Mouse (Mus musculus): ENCODE data around the gene S100a8. TPM values are rescaled to one million over a fixed set of nuclear protein-coding genes. Genes with fewer than 3 reads are reported as not detected.

The S100a8 gene
- polyA plus RNA-seq (2015; fragmentation: Illumina TruSeq; extraction: RNeasy Lipid Tissue Mini Kit (QIAGEN cat#74804); ENCODE audit: insufficient read depth, low read depth, low replicate concordance): not detected

DNA sequence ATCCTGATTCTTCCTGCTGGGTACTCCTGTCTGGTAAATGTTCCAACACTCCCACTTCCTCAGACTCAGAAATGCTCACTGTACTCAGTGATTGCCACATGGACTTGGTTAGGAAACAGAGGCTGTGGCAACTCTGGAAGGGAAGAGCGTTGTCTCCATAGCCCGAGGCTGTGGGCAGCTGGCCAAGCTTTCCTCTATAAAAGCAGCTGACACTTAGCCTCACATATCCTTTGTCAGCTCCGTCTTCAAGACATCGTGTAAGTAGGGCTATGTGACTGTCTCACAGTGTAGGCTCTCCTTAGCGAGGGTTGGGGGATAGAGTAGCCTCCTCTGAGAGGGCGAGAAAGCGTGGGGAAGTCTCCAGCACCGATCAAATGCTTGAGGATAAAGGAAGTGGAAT, at the start of gene S100a8:
Gene S100a8 (plus strand): TSS at position 133 of the 400 bp plus-strand sequence.

DNA sequence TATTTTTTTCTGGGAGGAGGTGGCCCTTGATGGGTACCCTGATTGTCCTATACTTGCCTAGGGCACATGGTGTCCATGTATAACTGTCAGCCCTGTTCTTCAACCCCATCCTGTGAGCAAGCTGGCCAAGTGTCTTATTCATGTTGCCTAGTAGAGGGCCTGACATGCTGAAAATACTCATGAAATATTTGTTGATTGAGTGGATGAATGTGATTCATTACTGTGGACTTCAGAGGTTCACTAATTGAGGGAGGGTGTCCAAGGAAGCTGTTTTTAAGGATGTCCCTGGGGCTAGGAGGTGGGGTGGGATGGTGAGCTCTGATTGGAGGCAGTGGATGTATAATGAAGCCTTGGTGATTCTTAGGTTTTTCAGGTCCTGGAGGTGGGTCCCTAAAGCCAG, 15.1 kb upstream of the S100a8 start, which contains the start of gene S100a7a:
Gene S100a7a (plus strand): TSS at position 301 of the 400 bp plus-strand sequence.

DNA sequence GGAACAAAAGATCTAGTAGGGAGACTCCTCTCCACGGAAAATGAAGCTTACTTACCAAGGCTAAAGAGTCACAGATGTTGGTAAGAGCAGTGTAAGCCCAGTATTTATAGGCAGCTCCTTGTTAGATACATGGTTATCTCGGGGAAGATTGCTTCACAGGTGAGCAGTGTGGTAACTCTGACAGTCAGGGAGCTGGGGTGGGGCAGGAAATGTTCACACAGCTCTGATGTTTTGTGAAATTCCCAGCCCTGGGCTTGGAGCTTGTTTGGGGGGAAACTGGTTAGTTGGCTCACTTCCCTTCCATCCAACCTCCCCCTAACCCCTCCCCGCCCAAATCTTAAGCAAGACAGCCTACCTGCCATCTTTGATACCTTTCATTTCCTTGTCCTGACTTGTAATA, 26.8 kb downstream of the S100a8 start, which contains the start of gene S100a9:
Gene S100a9 (minus strand): TSS at position 109 of the 400 bp plus-strand sequence.

Other genes with a start within 250 kb of the S100a8 start
- gene Ints3, start 235.4 kb upstream of the S100a8 start, polyA plus RNA-seq (2015; fragmentation: Illumina TruSeq; extraction: RNeasy Lipid Tissue Mini Kit (QIAGEN cat#74804); ENCODE audit: insufficient read depth, low read depth, low replicate concordance): 12.9 TPM
- 24.0 TPM for gene Npr1, start 203.1 kb upstream of the S100a8 start, polyA plus RNA-seq (2015; fragmentation: Illumina TruSeq; extraction: RNeasy Lipid Tissue Mini Kit (QIAGEN cat#74804); ENCODE audit: insufficient read depth, low read depth, low replicate concordance)
- 10.1 TPM for gene Ilf2, start 192.9 kb upstream of the S100a8 start, polyA plus RNA-seq (2015; fragmentation: Illumina TruSeq; extraction: RNeasy Lipid Tissue Mini Kit (QIAGEN cat#74804); ENCODE audit: insufficient read depth, low read depth, low replicate concordance)
- gene Snapin, start 177.9 kb upstream of the S100a8 start, polyA plus RNA-seq (2015; fragmentation: Illumina TruSeq; extraction: RNeasy Lipid Tissue Mini Kit (QIAGEN cat#74804); ENCODE audit: insufficient read depth, low read depth, low replicate concordance): 11.3 TPM
- 22.0 TPM for gene Chtop, start 159.5 kb upstream of the S100a8 start, polyA plus RNA-seq (2015; fragmentation: Illumina TruSeq; extraction: RNeasy Lipid Tissue Mini Kit (QIAGEN cat#74804); ENCODE audit: insufficient read depth, low read depth, low replicate concordance)
- gene S100a1, start 154.6 kb upstream of the S100a8 start, polyA plus RNA-seq (2015; fragmentation: Illumina TruSeq; extraction: RNeasy Lipid Tissue Mini Kit (QIAGEN cat#74804); ENCODE audit: insufficient read depth, low read depth, low replicate concordance): 42.7 TPM
- 22.3 TPM for gene S100a13, start 154.5 kb upstream of the S100a8 start, polyA plus RNA-seq (2015; fragmentation: Illumina TruSeq; extraction: RNeasy Lipid Tissue Mini Kit (QIAGEN cat#74804); ENCODE audit: insufficient read depth, low read depth, low replicate concordance)
- gene S100a14, start 142.1 kb upstream of the S100a8 start, polyA plus RNA-seq (2015; fragmentation: Illumina TruSeq; extraction: RNeasy Lipid Tissue Mini Kit (QIAGEN cat#74804); ENCODE audit: insufficient read depth, low read depth, low replicate concordance): not detected
- 41.8 TPM for gene S100a16, start 131.7 kb upstream of the S100a8 start, polyA plus RNA-seq (2015; fragmentation: Illumina TruSeq; extraction: RNeasy Lipid Tissue Mini Kit (QIAGEN cat#74804); ENCODE audit: insufficient read depth, low read depth, low replicate concordance)
- gene S100a3, start 108.4 kb upstream of the S100a8 start, polyA plus RNA-seq (2015; fragmentation: Illumina TruSeq; extraction: RNeasy Lipid Tissue Mini Kit (QIAGEN cat#74804); ENCODE audit: insufficient read depth, low read depth, low replicate concordance): not detected
- gene S100a2, start 78.7 kb upstream of the S100a8 start, polyA plus RNA-seq (2015; fragmentation: Illumina TruSeq; extraction: RNeasy Lipid Tissue Mini Kit (QIAGEN cat#74804); ENCODE audit: insufficient read depth, low read depth, low replicate concordance): not detected
- gene Gm42674, start 67.1 kb upstream of the S100a8 start, polyA plus RNA-seq (2015; fragmentation: Illumina TruSeq; extraction: RNeasy Lipid Tissue Mini Kit (QIAGEN cat#74804); ENCODE audit: insufficient read depth, low read depth, low replicate concordance): not detected
- gene S100a4, start 65.2 kb upstream of the S100a8 start, polyA plus RNA-seq (2015; fragmentation: Illumina TruSeq; extraction: RNeasy Lipid Tissue Mini Kit (QIAGEN cat#74804); ENCODE audit: insufficient read depth, low read depth, low replicate concordance): 10.9 TPM
- gene S100a5, start 60.5 kb upstream of the S100a8 start, polyA plus RNA-seq (2015; fragmentation: Illumina TruSeq; extraction: RNeasy Lipid Tissue Mini Kit (QIAGEN cat#74804); ENCODE audit: insufficient read depth, low read depth, low replicate concordance): not detected
- 248 TPM for gene S100a6, start 56.1 kb upstream of the S100a8 start, polyA plus RNA-seq (2015; fragmentation: Illumina TruSeq; extraction: RNeasy Lipid Tissue Mini Kit (QIAGEN cat#74804); ENCODE audit: insufficient read depth, low read depth, low replicate concordance)
- 0.89 TPM for gene S100a7a, start 15.0 kb upstream of the S100a8 start, polyA plus RNA-seq (2015; fragmentation: Illumina TruSeq; extraction: RNeasy Lipid Tissue Mini Kit (QIAGEN cat#74804); ENCODE audit: insufficient read depth, low read depth, low replicate concordance)
- not detected for gene S100a9, start 26.7 kb downstream of the S100a8 start, polyA plus RNA-seq (2015; fragmentation: Illumina TruSeq; extraction: RNeasy Lipid Tissue Mini Kit (QIAGEN cat#74804); ENCODE audit: insufficient read depth, low read depth, low replicate concordance)
- not detected for gene Pglyrp4, start 57.9 kb downstream of the S100a8 start, polyA plus RNA-seq (2015; fragmentation: Illumina TruSeq; extraction: RNeasy Lipid Tissue Mini Kit (QIAGEN cat#74804); ENCODE audit: insufficient read depth, low read depth, low replicate concordance)
- gene Gm5849, start 108.9 kb downstream of the S100a8 start, polyA plus RNA-seq (2015; fragmentation: Illumina TruSeq; extraction: RNeasy Lipid Tissue Mini Kit (QIAGEN cat#74804); ENCODE audit: insufficient read depth, low read depth, low replicate concordance): not detected